Mouse (Mus musculus) cerebellum, adult 2 months (tissue): ENCODE results near the gene Syne1. TPM values are rescaled to one million over a fixed set of nuclear protein-coding genes. Genes with fewer than 3 reads are reported as not detected.

Experiments
- DNase-seq, 2 experiments: peaks; one replicate each; pipeline ENCODE4 v3.0.0; 2021
- H3K27ac ChIP-seq: fragments of 200-500 bp; 2 replicates; pipeline ENCODE4 v1.5.1; 2012; ENCODE audit warnings: low read length, control low read depth, inconsistent platforms; ENCODE audit not compliant: insufficient read depth
- H3K27me3 ChIP-seq: fragments of 200-500 bp; 2 replicates; pipeline ENCODE4 v1.6.1; 2012; ENCODE audit warnings: inconsistent platforms, mild to moderate bottlenecking, low read length, moderate library complexity; ENCODE audit not compliant: control insufficient read depth, insufficient read depth
- H3K4me1 ChIP-seq: fragments of 200-500 bp; 2 replicates; pipeline ENCODE4 v1.6.1; 2011; ENCODE audit warnings: low read length; ENCODE audit not compliant: control insufficient read depth, insufficient read depth
- H3K4me3 ChIP-seq: fragments of 200-500 bp; replicated peaks from 2 replicates; pipeline ENCODE3; 2011; ENCODE audit warnings: mild to moderate bottlenecking, low read depth, low read length, control low read depth; ENCODE audit not compliant: insufficient read depth
- CTCF ChIP-seq: fragments of 200-500 bp; IDR thresholded peaks from 2 replicates; pipeline ENCODE4 v1.5.1; 2011; ENCODE audit warnings: low read depth, mild to moderate bottlenecking, control low read depth, low read length, moderate library complexity, borderline replicate concordance; ENCODE audit not compliant: insufficient read depth
- POLR2A ChIP-seq: fragments of 200-500 bp; IDR thresholded peaks from 2 replicates; pipeline ENCODE4 v1.6.1; 2011; ENCODE audit warnings: low read length, control low read depth, borderline replicate concordance; ENCODE audit not compliant: insufficient read depth
- WGBS: fragments of 180-500 bp; shearing (Covaris S2); methylation state at CpG from one replicate; pipeline ENCODE4 v1.1.7; 2018; 5-methylcytosine and 5-hydroxymethylcytosine counted together
- polyA plus RNA-seq: library from polyadenylated mRNA; depleted of rRNA; stranded (reverse); fragments of >200 nt; gene quantifications from 2 replicates; pipeline ENCODE4 v1.2.3, GENCODE M21; 2012

Gene Syne1
- polyA plus RNA-seq, 1 experiment: 295 TPM

- Histone ChIP-seq H3K27ac (peak overlapping the region; percentile 53; the same call in 1 of the 2 replicates), H3K27me3 (no peaks in the 10 kb centered on the region), H3K4me3 (no peak overlapping the region), H3K4me1 (peaks cover 11% of the 10 kb centered on the region)
- no peak for DNase-seq
- TF ChIP-seq POLR2A: no peak
- no peak for TF ChIP-seq CTCF
- 61% methylated on average over 6 of the region's 6 CpGs for WGBS
These were observed 167.0 kb downstream of the Syne1 start for GRCm38 (mm10) chr10:5384131-5384776.

DNA sequence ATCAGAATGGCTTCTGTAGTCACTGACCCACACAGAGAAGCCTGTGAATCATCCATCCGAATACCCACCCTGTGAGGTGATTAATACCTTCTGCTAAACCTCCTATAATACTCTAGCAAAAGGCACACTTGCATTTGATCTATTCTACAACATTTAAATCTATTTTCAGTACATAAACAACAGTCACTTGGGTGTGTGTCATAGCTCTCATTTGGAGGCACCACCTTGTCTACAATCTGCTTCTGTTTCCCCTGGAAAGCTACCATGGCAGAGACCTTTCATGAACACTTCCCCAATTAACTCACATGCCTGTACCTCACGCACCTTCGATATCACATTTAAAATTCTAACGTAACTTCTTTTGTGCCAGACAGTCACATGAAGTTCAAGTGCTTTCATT lies 169.7 kb downstream of the Syne1 start:
- no peak for TF ChIP-seq CTCF
- TF ChIP-seq POLR2A: no peak
- Histone ChIP-seq H3K27me3 (no peaks in the 10 kb centered on the region), H3K4me3 (no peak overlapping the region), H3K27ac (no peak overlapping the region), H3K4me1 (peaks cover 15% of the 10 kb centered on the region)
- peak in 1 of 2 experiments; percentile 29 for DNase-seq
- WGBS: 80% methylated on average over 4 of the region's 4 CpGs

DNA sequence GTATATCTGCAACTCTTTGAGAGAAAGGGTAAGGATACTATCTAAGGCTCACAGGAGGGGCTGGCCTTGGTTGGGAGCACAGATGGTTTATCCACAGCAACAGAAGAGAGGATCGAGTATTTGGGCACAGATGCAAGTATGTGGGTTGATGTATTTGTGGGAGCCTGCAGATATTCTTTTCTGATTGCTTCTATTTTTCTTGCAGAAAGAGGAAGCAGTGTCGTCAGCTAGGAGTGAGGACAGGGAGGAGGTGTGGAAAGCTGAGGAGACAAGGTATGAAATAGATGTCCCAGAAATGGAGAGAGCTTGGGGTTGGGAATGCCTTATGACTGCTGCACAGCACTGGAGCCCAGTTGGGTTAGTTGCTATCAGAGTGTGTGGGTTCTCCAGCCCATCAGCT lies 172.3 kb downstream of the Syne1 start:
- TF ChIP-seq CTCF: no peak
- TF ChIP-seq POLR2A: no peak
- Histone ChIP-seq H3K27me3 (no peaks in the 10 kb centered on the region), H3K4me3 (no peak overlapping the region), H3K27ac (peak overlapping the region; percentile 54), H3K4me1 (peaks cover 10% of the 10 kb centered on the region)
- DNase-seq: peak in 1 of 2 experiments; percentile 63
- WGBS: 8% methylated on average over 2 of the region's 2 CpGs

- peaks cover 7% of the 10 kb centered on the region for H3K4me1 ChIP-seq
- 18% methylated on average over 4 of the region's 4 CpGs for WGBS
- H3K27me3 ChIP-seq: no peaks in the 10 kb centered on the region
- no peak overlapping the region for H3K4me3 ChIP-seq
- H3K27ac ChIP-seq: no peak overlapping the region
- peak; percentile 51 to 68 for DNase-seq
- TF ChIP-seq POLR2A (no peak), CTCF (no peak)
These were observed 181.7 kb downstream of the Syne1 start for GRCm38 (mm10) chr10:5369599-5369998.

GRCm38 (mm10) chr10:5368266-5368665 lies 183.0 kb downstream of the Syne1 start:
- H3K4me3 ChIP-seq: no peak overlapping the region
- WGBS: 47% methylated on average over 6 of the region's 6 CpGs
- no peak overlapping the region for H3K27ac ChIP-seq
- peaks cover 7% of the 10 kb centered on the region for H3K4me1 ChIP-seq
- peak in 1 of 2 experiments; percentile 32 for DNase-seq
- TF ChIP-seq POLR2A (no peak), CTCF (no peak)
- H3K27me3 ChIP-seq: no peaks in the 10 kb centered on the region

DNA sequence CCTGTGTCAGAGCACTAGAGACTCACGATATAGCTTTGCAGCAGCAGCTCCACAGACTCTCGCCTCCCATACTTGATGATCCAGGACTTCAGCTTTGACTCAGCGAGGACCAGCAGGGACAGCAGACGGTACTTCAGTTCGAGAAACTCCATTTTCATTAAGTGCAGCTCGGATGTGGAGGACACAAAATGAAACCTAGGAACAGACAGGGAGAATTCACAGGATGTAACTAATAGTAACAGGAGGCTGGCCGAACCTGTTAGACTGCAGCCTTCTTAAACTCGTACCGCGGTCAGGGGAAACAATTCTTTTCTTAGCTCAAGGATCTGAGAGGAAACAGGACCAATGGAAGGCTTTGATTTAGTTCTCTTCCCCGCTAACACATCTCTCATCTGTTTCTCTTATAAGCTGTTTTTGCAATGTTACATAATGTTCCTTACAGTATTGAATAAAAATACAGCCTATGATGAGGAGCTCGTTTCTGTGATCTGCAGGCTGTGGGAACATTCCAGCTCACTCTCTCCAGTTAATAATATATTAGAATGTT lies 183.7 kb downstream of the Syne1 start:
- no peak overlapping the region for H3K27ac ChIP-seq
- no peak for DNase-seq
- no peaks in the 10 kb centered on the region for H3K27me3 ChIP-seq
- H3K4me1 ChIP-seq: peaks cover 7% of the 10 kb centered on the region
- TF ChIP-seq CTCF (no peak), POLR2A (no peak)
- 63% methylated on average over 12 of the region's 12 CpGs for WGBS
- H3K4me3 ChIP-seq: no peak overlapping the region

DNA sequence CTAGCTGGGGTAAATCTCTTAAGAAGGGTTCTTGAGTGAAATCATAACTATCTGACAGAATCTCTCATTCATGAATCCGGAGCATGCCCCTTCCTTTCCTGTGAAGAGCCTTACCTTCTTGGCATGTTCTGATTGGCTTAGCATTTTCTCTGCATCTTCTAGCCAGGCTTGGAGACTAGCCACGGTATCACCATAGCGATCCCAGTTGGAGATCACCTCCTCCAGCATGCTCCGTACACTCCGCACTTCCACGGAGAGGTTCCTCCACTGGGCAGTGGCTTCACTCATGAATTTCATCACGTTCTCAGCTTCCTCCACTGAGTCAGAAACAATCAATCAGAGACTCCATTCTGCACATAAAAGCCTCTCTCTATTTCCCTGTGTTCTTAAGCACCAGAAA lies 190.7 kb downstream of the Syne1 start:
- Histone ChIP-seq H3K27me3 (no peaks in the 10 kb centered on the region), H3K4me1 (peaks cover 13% of the 10 kb centered on the region; the same call in 1 of the 2 replicates), H3K27ac (no peak overlapping the region), H3K4me3 (no peak overlapping the region)
- 10% methylated on average over 7 of the region's 7 CpGs for WGBS
- peak; percentile 69 to 82 for DNase-seq
- TF ChIP-seq POLR2A: no peak
- no peak for TF ChIP-seq CTCF

DNA sequence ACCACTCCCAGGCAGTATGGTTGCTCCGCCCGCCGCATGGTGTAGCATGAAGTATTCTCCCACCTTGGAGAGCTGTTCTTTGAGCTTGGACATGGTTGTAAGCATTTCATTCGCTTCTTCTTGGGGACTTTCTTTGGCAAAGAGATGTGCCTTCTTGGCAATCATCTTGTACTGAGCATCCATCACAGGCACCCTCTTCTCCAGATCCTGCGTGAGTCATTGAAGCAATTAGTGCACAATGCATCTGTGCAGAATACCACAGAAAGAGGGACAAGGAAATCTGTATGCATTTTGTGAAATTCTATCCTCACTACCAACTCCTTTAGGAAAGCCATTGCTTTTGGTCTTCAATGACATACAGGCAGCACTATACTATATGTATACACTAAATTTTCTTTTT lies 194.7 kb downstream of the Syne1 start:
- TF ChIP-seq POLR2A (no peak), CTCF (no peak)
- H3K4me3 ChIP-seq: no peak overlapping the region
- DNase-seq: no peak
- no peaks in the 10 kb centered on the region for H3K27me3 ChIP-seq
- WGBS: 74% methylated on average over 5 of the region's 5 CpGs
- peaks cover 13% of the 10 kb centered on the region; the same call in 1 of the 2 replicates for H3K4me1 ChIP-seq
- H3K27ac ChIP-seq: no peak overlapping the region
